Mouse (Mus musculus): ENCODE measurements around the gene Sugct. TPM values are rescaled to one million over a fixed set of nuclear protein-coding genes. Genes with fewer than 3 reads are reported as not detected.

Gene Sugct
- polyA plus RNA-seq, 1 experiment from 2014 or later = 4.7 TPM

DNA sequence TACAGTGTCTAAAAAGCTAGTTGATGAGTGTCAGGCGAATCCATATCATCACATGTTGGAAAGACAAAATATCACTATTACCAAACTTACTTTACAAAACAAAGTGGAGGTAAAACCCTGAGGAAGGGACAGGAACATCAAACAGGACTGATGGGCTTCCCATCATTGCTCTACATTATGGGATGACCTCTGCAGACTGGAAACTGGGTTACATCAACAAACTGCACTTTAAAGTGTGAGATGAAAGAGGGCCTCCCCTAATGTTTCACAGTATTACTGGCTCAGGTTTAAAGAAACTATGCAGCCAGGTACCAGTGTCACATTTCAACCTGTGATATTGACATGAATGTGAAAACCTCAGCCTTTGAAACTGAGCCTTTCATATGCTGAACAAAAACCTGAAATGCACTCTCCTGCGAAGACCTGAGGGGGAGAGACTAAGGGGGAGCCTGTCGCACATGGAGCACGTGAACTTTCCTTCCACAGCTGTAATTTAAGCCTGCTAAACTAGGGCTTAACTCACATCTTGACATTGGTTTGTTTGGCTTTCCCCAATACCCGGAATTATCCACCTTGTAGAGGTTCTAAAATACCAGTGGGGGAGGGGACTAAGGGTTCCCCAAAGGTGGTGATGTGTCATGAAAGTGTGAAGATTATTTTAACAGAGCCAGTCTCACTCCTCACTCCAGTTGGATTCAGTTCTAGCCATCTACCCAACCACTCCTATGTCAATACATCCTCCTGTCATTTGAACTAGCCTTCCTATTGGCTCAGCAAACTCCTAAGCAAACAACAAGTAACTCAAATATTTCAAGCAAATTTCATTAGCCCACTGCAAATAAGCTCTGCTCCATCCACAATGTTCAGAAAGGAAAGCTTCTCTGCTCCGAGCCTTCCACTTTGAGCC lies 610.2 kb downstream of the Sugct start:
- no peak overlapping the region for H3K27ac ChIP-seq (ENCODE audit: low read length)
- ATAC-seq (ENCODE audit: insufficient number of reproducible peaks, insufficient read depth, low FRiP score, low read depth) = peak; percentile 50; the same call in 1 of the 2 replicates

DNA sequence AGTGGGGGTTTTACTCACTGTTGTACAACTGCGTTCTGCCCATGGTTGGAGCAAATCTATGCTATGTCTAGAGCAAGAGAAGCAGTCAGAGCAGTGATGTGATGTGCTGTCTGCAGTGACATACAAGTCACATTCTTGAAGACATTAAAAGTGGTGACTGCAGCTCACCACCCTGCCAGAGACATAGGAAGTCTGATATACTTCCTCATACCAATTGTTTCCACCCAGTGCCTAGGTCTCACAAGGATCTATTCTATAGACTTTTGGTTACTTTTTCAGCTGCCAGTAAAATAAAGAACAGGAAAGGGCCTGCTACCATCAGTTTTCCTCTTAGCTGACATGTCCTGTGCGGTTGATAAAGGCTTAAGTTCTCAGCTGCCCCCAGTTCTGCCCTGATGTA lies 613.7 kb downstream of the Sugct start:
- no peaks in the 10 kb centered on the region for H3K27me3 ChIP-seq (ENCODE audit: control insufficient read depth, insufficient read depth, low read length)
- H3K9me3 ChIP-seq (ENCODE audit: control insufficient read depth, low read depth, low read length) = no peaks in the 10 kb centered on the region
- H3K4me2 ChIP-seq (replicated peaks; ENCODE audit: low read depth, low read length) = no peak overlapping the region
- H3K4me1 ChIP-seq (ENCODE audit: control insufficient read depth, insufficient read depth, low read length) = 0 out of 2 replicates have a peak, but pooled peaks cover 11% of the 10 kb centered on the region
- no peak overlapping the region for H3K9ac ChIP-seq (replicated peaks; ENCODE audit: low read depth, low read length)
- WGBS = 61% methylated on average over 2 of the region's 2 CpGs
- no peak overlapping the region for H3K27ac ChIP-seq (ENCODE audit: low read length)
- no peak for ATAC-seq (ENCODE audit: insufficient number of reproducible peaks, insufficient read depth, low FRiP score, low read depth)
- no peak overlapping the region for H3K4me3 ChIP-seq (ENCODE audit: low read depth, low read length)
- no peaks in the 10 kb centered on the region for H3K36me3 ChIP-seq (ENCODE audit: control insufficient read depth, insufficient read depth, low read length)

More for the DNA sequence above, 610.2 kb downstream of the Sugct start:
- no peak overlapping the region for H3K9ac ChIP-seq (replicated peaks; ENCODE audit: low read depth, low read length)
- no peak overlapping the region for H3K4me2 ChIP-seq (replicated peaks; ENCODE audit: low read depth, low read length)
- H3K9me3 ChIP-seq (ENCODE audit: control insufficient read depth, low read depth, low read length) = no peaks in the 10 kb centered on the region
- H3K4me1 ChIP-seq (ENCODE audit: control insufficient read depth, insufficient read depth, low read length) = 0 out of 2 replicates have a peak, but pooled peaks cover 12% of the 10 kb centered on the region
- WGBS = 31% methylated on average over 6 of the region's 6 CpGs
- H3K27me3 ChIP-seq (ENCODE audit: control insufficient read depth, insufficient read depth, low read length) = no peaks in the 10 kb centered on the region
- no peak overlapping the region for H3K4me3 ChIP-seq (ENCODE audit: low read depth, low read length)
- no peaks in the 10 kb centered on the region for H3K36me3 ChIP-seq (ENCODE audit: control insufficient read depth, insufficient read depth, low read length)

DNA sequence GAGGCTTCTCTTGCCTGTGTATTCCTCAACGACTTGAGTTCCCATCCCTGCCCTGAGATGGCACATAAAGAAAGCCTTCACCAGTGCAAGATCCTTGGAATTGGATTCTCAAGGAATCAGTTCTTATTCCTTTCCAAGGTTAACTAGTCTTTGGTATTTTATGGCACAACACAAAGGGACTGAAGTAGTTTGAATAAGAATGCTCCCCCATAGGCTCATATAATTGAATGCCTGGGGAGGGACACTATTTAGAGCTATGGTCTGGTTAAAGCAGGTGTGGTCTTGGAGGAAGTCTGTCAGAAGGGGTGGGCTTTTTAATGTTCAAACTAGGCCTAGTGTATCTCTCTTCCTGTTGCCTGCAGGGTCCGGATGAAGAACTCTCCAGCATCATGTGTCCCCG lies 629.8 kb downstream of the Sugct start:
- Histone ChIP-seq H3K27me3 (ENCODE audit: control insufficient read depth, insufficient read depth, low read length) (no peaks in the 10 kb centered on the region), H3K9ac (replicated peaks; ENCODE audit: low read depth, low read length) (no peak overlapping the region), H3K4me1 (ENCODE audit: control insufficient read depth, insufficient read depth, low read length) (no peaks in the 10 kb centered on the region), H3K36me3 (ENCODE audit: control insufficient read depth, insufficient read depth, low read length) (no peaks in the 10 kb centered on the region), H3K4me2 (replicated peaks; ENCODE audit: low read depth, low read length) (no peak overlapping the region), H3K9me3 (ENCODE audit: control insufficient read depth, low read depth, low read length) (no peaks in the 10 kb centered on the region), H3K4me3 (ENCODE audit: low read depth, low read length) (no peak overlapping the region), H3K27ac (ENCODE audit: low read length) (no peak overlapping the region)
- ATAC-seq (ENCODE audit: insufficient number of reproducible peaks, insufficient read depth, low FRiP score, low read depth) = no peak
- WGBS = 78% methylated on average over 3 of the region's 3 CpGs

DNA sequence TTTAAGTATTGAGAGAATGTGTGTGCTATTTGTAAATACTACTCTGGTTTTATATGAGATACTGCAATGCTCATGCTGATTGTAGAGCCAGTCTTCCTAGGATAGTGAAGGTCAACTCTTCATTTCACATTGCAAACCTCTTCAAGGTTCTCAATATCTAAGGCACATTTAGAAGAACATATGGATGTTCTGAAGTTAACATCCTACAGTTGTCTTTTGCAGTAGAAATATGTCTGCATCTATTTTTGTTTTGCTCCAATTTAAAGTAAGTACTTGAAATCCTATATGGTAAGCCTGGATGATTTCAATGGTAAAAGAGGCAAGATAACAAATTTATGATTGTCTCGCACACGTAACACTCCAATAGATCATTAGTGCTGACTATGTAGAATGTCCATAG lies 638.7 kb downstream of the Sugct start:
- Histone ChIP-seq H3K27me3 (ENCODE audit: control insufficient read depth, insufficient read depth, low read length) (no peaks in the 10 kb centered on the region), H3K4me1 (ENCODE audit: control insufficient read depth, insufficient read depth, low read length) (no peaks in the 10 kb centered on the region), H3K36me3 (ENCODE audit: control insufficient read depth, insufficient read depth, low read length) (no peaks in the 10 kb centered on the region), H3K4me3 (ENCODE audit: low read depth, low read length) (no peak overlapping the region), H3K4me2 (replicated peaks; ENCODE audit: low read depth, low read length) (no peak overlapping the region), H3K9ac (replicated peaks; ENCODE audit: low read depth, low read length) (no peak overlapping the region), H3K27ac (ENCODE audit: low read length) (no peak overlapping the region), H3K9me3 (ENCODE audit: control insufficient read depth, low read depth, low read length) (no peaks in the 10 kb centered on the region)
- ATAC-seq (ENCODE audit: insufficient number of reproducible peaks, insufficient read depth, low FRiP score, low read depth) = no peak
- 87% methylated on average over 2 of the region's 2 CpGs for WGBS

DNA sequence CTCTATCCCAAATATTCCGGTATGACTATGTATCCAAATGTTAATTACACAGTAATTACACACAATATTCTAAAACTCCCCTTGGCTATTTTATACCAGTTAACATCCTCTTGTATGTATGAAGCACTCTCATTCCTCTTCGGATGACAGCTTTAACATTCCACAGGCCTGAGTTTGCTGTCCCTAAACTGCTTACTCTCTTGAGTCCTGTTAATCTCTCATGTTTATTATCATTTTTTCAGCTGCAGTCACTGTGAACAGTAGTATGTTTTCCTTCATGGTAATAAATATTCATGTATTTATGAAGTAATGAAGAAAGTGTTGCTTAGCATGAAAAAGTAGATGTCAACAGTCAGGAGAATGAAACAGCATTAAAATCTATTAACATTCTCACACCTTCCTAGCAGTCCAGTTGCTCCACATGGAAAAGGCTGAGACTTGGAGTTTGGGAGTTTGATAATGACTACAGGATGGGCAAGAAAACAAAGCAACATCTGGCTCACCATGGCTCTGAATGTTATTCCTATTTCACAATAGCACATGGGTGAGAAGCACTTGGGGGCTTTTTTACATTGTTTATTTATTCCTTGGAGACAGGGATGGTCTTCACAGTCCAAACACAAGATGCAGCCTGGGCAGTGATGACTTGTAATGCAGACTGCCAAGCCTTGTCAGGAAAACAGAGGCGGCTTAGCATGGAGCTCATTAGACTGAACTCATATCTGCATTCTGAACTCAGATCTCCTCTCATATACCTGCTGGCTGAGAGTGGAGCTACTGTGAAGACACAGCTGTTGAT lies 651.7 kb downstream of the Sugct start:
- H3K4me1 ChIP-seq (ENCODE audit: control insufficient read depth, insufficient read depth, low read length) = no peaks in the 10 kb centered on the region
- no peak overlapping the region for H3K4me3 ChIP-seq (ENCODE audit: low read depth, low read length)
- no peaks in the 10 kb centered on the region for H3K9me3 ChIP-seq (ENCODE audit: control insufficient read depth, low read depth, low read length)
- H3K4me2 ChIP-seq (replicated peaks; ENCODE audit: low read depth, low read length) = no peak overlapping the region
- WGBS = 64% methylated on average over 3 of the region's 3 CpGs
- no peak overlapping the region for H3K9ac ChIP-seq (replicated peaks; ENCODE audit: low read depth, low read length)
- H3K27ac ChIP-seq (ENCODE audit: low read length) = no peak overlapping the region
- H3K36me3 ChIP-seq (ENCODE audit: control insufficient read depth, insufficient read depth, low read length) = no peaks in the 10 kb centered on the region
- H3K27me3 ChIP-seq (ENCODE audit: control insufficient read depth, insufficient read depth, low read length) = no peaks in the 10 kb centered on the region
- no peak for ATAC-seq (ENCODE audit: insufficient number of reproducible peaks, insufficient read depth, low FRiP score, low read depth)

DNA sequence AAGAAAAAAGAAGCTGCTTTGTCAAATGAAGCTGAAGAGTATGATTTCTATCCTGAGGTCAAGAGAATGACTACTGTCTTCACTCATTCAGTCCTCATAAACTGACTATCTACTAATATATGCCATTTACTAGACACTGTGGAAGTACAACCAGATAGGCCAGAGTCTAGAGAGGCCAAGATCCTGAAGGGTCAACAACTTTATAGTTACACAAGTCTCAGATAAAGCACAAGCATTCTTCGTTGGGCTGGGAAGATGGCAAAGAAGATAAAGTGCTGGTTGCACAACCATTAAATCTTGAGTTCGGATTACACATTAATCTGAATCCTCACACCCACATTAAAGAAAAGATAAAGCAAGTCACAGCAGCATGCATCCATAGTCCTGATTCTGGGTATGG lies 653.0 kb downstream of the Sugct start:
- Histone ChIP-seq H3K9ac (replicated peaks; ENCODE audit: low read depth, low read length) (no peak overlapping the region), H3K4me2 (replicated peaks; ENCODE audit: low read depth, low read length) (no peak overlapping the region), H3K27ac (ENCODE audit: low read length) (no peak overlapping the region), H3K9me3 (ENCODE audit: control insufficient read depth, low read depth, low read length) (no peaks in the 10 kb centered on the region), H3K4me3 (ENCODE audit: low read depth, low read length) (no peak overlapping the region), H3K4me1 (ENCODE audit: control insufficient read depth, insufficient read depth, low read length) (no peaks in the 10 kb centered on the region), H3K27me3 (ENCODE audit: control insufficient read depth, insufficient read depth, low read length) (no peaks in the 10 kb centered on the region), H3K36me3 (ENCODE audit: control insufficient read depth, insufficient read depth, low read length) (no peaks in the 10 kb centered on the region)
- no peak for ATAC-seq (ENCODE audit: insufficient number of reproducible peaks, insufficient read depth, low FRiP score, low read depth)
- 75% methylated on average over 2 of the region's 2 CpGs for WGBS

DNA sequence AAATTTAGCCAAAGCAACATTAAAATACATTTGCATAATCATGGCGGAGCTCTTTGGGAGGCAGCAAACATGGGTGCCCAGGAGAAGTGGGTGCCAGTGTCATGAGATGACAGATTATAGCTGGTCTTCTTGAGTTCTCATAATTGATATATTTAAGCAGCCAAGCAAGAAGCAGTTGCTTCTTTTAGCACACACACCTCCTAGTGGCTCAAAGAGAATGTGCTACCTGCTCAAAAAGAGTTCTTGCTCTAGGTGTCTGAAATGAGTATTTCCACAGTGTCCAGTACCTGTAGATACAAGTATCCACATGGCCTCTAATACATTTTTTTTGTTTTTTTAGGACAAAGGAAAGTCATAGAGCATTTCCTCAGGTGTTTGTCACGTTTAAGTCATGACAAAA lies 655.6 kb downstream of the Sugct start:
- H3K4me2 ChIP-seq (replicated peaks; ENCODE audit: low read depth, low read length) = no peak overlapping the region
- 67% methylated on average over 2 of the region's 2 CpGs for WGBS

DNA sequence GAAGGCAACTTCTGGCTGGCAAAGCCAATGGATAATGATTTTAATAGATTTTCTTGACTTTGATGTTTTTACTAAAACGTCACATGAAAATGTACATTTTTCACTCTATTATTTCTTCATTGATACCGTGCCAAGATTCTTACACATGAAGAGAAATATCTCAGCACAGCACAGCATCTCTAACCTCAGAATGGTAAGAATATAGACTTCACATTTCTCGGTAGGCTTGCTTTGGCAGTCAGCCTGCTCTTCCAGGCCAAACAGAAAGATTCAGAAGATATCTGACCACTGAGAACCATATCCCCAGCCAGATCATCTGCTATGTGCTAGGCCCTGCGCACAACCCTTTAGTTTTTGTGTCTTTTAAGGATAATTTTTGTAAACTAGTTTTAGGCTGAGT lies 657.0 kb downstream of the Sugct start:
- Histone ChIP-seq H3K9me3 (ENCODE audit: control insufficient read depth, low read depth, low read length) (no peaks in the 10 kb centered on the region), H3K4me3 (ENCODE audit: low read depth, low read length) (no peak overlapping the region), H3K27me3 (ENCODE audit: control insufficient read depth, insufficient read depth, low read length) (no peaks in the 10 kb centered on the region), H3K4me2 (replicated peaks; ENCODE audit: low read depth, low read length) (no peak overlapping the region), H3K36me3 (ENCODE audit: control insufficient read depth, insufficient read depth, low read length) (no peaks in the 10 kb centered on the region), H3K27ac (ENCODE audit: low read length) (no peak overlapping the region), H3K9ac (replicated peaks; ENCODE audit: low read depth, low read length) (no peak overlapping the region), H3K4me1 (ENCODE audit: control insufficient read depth, insufficient read depth, low read length) (no peaks in the 10 kb centered on the region)
- WGBS = 68% methylated on average over 4 of the region's 4 CpGs
- no peak for ATAC-seq (ENCODE audit: insufficient number of reproducible peaks, insufficient read depth, low FRiP score, low read depth)

More for the DNA sequence above, 655.6 kb downstream of the Sugct start:
- ATAC-seq (ENCODE audit: insufficient number of reproducible peaks, insufficient read depth, low FRiP score, low read depth) = no peak
- Histone ChIP-seq H3K9ac (replicated peaks; ENCODE audit: low read depth, low read length) (no peak overlapping the region), H3K36me3 (ENCODE audit: control insufficient read depth, insufficient read depth, low read length) (no peaks in the 10 kb centered on the region), H3K4me3 (ENCODE audit: low read depth, low read length) (no peak overlapping the region), H3K27me3 (ENCODE audit: control insufficient read depth, insufficient read depth, low read length) (no peaks in the 10 kb centered on the region), H3K4me1 (ENCODE audit: control insufficient read depth, insufficient read depth, low read length) (no peaks in the 10 kb centered on the region), H3K9me3 (ENCODE audit: control insufficient read depth, low read depth, low read length) (no peaks in the 10 kb centered on the region), H3K27ac (ENCODE audit: low read length) (no peak overlapping the region)
